Mouse (Mus musculus): ENCODE measurements around the gene Ppp1r16b. TPM values are rescaled to one million over a fixed set of nuclear protein-coding genes. Genes with fewer than 3 reads are reported as not detected.

The Ppp1r16b gene
- polyA plus RNA-seq, 1 experiment: 22.2 TPM

GRCm38 (mm10) chr2:158689060-158689459 is 23.9 kb downstream of the Ppp1r16b start:
- WGBS: 80% methylated on average over 5 of the region's 5 CpGs

GRCm38 (mm10) chr2:158689640-158690039 is 24.4 kb downstream of the Ppp1r16b start:
- no peaks in the 10 kb centered on the region for H3K36me3 ChIP-seq (ENCODE audit: control insufficient read depth, insufficient read depth, low read length)
- no peak overlapping the region for H3K4me3 ChIP-seq (ENCODE audit: insufficient read depth, low read depth, low read length)
- TF ChIP-seq POLR2A (IDR thresholded peaks at IDR 0.05; ENCODE audit: low read depth, low read length): no peak
- no peak for TF ChIP-seq CTCF (conservative IDR thresholded peaks at IDR 0.05; ENCODE audit: insufficient read depth, insufficient read length, low read depth, low read length)
- no peak for DNase-seq
- peaks cover 29% of the 10 kb centered on the region for H3K4me1 ChIP-seq (ENCODE audit: control insufficient read depth, insufficient read depth, low read length)
- H3K27ac ChIP-seq (ENCODE audit: insufficient read depth, low read depth, low read length): peak overlapping the region; percentile 52; the same call in 1 of the 2 replicates
- H3K27me3 ChIP-seq (replicated peaks; ENCODE audit: control insufficient read depth, insufficient read depth, low read length): no peaks in the 10 kb centered on the region
- WGBS: 61% methylated on average over 7 of the region's 7 CpGs

More at GRCm38 (mm10) chr2:158689060-158689459, 23.9 kb downstream of the Ppp1r16b start:
- DNase-seq: no peak
- no peaks in the 10 kb centered on the region for H3K27me3 ChIP-seq (replicated peaks; ENCODE audit: control insufficient read depth, insufficient read depth, low read length)
- H3K27ac ChIP-seq (ENCODE audit: insufficient read depth, low read depth, low read length): peak overlapping the region; percentile 52
- no peaks in the 10 kb centered on the region for H3K36me3 ChIP-seq (ENCODE audit: control insufficient read depth, insufficient read depth, low read length)
- H3K4me3 ChIP-seq (ENCODE audit: insufficient read depth, low read depth, low read length): no peak overlapping the region
- H3K4me1 ChIP-seq (ENCODE audit: control insufficient read depth, insufficient read depth, low read length): peaks cover 31% of the 10 kb centered on the region
- TF ChIP-seq POLR2A (IDR thresholded peaks at IDR 0.05; ENCODE audit: low read depth, low read length): no peak
- TF ChIP-seq CTCF (conservative IDR thresholded peaks at IDR 0.05; ENCODE audit: insufficient read depth, insufficient read length, low read depth, low read length): no peak

DNA sequence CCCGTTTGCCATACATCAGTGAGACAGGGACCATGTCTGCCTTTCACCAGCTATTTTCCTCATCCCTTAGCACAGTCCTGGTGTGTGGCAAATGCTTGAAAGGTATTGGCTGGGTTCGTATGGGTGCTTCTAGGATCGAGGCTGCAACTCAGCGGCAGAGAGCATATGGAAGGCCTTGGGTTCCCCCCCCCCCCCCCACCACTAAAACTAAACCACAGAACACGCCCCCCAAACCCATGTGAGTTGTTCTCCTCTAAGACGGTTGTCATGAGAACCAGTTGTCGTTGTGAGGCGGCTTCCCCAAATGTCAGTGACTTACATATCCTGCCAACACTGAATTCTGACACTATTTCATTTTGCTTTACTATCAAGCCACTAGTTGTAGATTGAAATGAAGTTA is 24.9 kb downstream of the Ppp1r16b start:
- TF ChIP-seq POLR2A (IDR thresholded peaks at IDR 0.05; ENCODE audit: low read depth, low read length) (no peak), CTCF (conservative IDR thresholded peaks at IDR 0.05; ENCODE audit: insufficient read depth, insufficient read length, low read depth, low read length) (no peak)
- Histone ChIP-seq H3K36me3 (ENCODE audit: control insufficient read depth, insufficient read depth, low read length) (no peaks in the 10 kb centered on the region), H3K4me3 (ENCODE audit: insufficient read depth, low read depth, low read length) (no peak overlapping the region), H3K27me3 (replicated peaks; ENCODE audit: control insufficient read depth, insufficient read depth, low read length) (no peaks in the 10 kb centered on the region), H3K4me1 (ENCODE audit: control insufficient read depth, insufficient read depth, low read length) (peaks cover 28% of the 10 kb centered on the region), H3K27ac (ENCODE audit: insufficient read depth, low read depth, low read length) (no peak overlapping the region)
- 68% methylated on average over 8 of the region's 8 CpGs for WGBS
- DNase-seq: no peak

- Histone ChIP-seq H3K36me3 (ENCODE audit: control insufficient read depth, insufficient read depth, low read length) (no peaks in the 10 kb centered on the region), H3K27me3 (replicated peaks; ENCODE audit: control insufficient read depth, insufficient read depth, low read length) (no peaks in the 10 kb centered on the region), H3K4me1 (ENCODE audit: control insufficient read depth, insufficient read depth, low read length) (peaks cover 18% of the 10 kb centered on the region), H3K27ac (ENCODE audit: insufficient read depth, low read depth, low read length) (no peak overlapping the region), H3K4me3 (ENCODE audit: insufficient read depth, low read depth, low read length) (no peak overlapping the region)
- 70% methylated on average over 6 of the region's 6 CpGs for WGBS
- TF ChIP-seq POLR2A (IDR thresholded peaks at IDR 0.05; ENCODE audit: low read depth, low read length) (no peak), CTCF (conservative IDR thresholded peaks at IDR 0.05; ENCODE audit: insufficient read depth, insufficient read length, low read depth, low read length) (no peak)
- DNase-seq: no peak
Observed at GRCm38 (mm10) chr2:158692191-158692590, 27.0 kb downstream of the Ppp1r16b start.

GRCm38 (mm10) chr2:158695811-158696210 is 30.6 kb downstream of the Ppp1r16b start:
- H3K36me3 ChIP-seq (ENCODE audit: control insufficient read depth, insufficient read depth, low read length): peaks cover 1% of the 10 kb centered on the region; the same call in 1 of the 2 replicates
- WGBS: 84% methylated on average over 27 of the region's 27 CpGs
- TF ChIP-seq POLR2A (IDR thresholded peaks at IDR 0.05; ENCODE audit: low read depth, low read length) (no peak), CTCF (conservative IDR thresholded peaks at IDR 0.05; ENCODE audit: insufficient read depth, insufficient read length, low read depth, low read length) (no peak)
- no peak for DNase-seq
- H3K4me3 ChIP-seq (ENCODE audit: insufficient read depth, low read depth, low read length): no peak overlapping the region
- H3K27me3 ChIP-seq (replicated peaks; ENCODE audit: control insufficient read depth, insufficient read depth, low read length): no peaks in the 10 kb centered on the region
- H3K27ac ChIP-seq (ENCODE audit: insufficient read depth, low read depth, low read length): no peak overlapping the region; the same call in 1 of the 2 replicates
- no peaks in the 10 kb centered on the region for H3K4me1 ChIP-seq (ENCODE audit: control insufficient read depth, insufficient read depth, low read length)

DNA sequence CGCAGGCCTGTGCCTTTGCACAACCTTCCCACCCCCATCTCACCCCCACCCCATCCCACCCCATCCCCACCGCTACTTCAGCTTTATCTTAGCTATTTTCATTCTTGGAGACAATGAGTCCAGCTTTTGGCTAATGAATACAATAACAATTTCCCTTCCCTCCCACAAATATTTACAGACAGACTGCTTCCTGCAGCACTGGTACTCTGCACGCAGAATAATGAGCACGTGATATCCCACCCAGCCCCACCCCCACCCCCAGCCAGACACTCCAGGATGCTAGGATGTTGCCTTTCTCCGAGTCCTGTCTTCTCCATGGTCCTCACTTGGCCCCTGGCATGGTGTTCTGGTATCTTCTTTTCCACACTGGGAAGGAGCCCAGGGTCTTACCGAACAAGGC is 31.3 kb downstream of the Ppp1r16b start:
- no peaks in the 10 kb centered on the region for H3K27me3 ChIP-seq (replicated peaks; ENCODE audit: control insufficient read depth, insufficient read depth, low read length)
- WGBS: 79% methylated on average over 6 of the region's 6 CpGs
- no peaks in the 10 kb centered on the region for H3K4me1 ChIP-seq (ENCODE audit: control insufficient read depth, insufficient read depth, low read length)
- H3K36me3 ChIP-seq (ENCODE audit: control insufficient read depth, insufficient read depth, low read length): peaks cover 1% of the 10 kb centered on the region; the same call in 1 of the 2 replicates
- no peak for TF ChIP-seq POLR2A (IDR thresholded peaks at IDR 0.05; ENCODE audit: low read depth, low read length)
- TF ChIP-seq CTCF (conservative IDR thresholded peaks at IDR 0.05; ENCODE audit: insufficient read depth, insufficient read length, low read depth, low read length): no peak
- H3K4me3 ChIP-seq (ENCODE audit: insufficient read depth, low read depth, low read length): no peak overlapping the region
- DNase-seq: peak; percentile 30
- H3K27ac ChIP-seq (ENCODE audit: insufficient read depth, low read depth, low read length): no peak overlapping the region

GRCm38 (mm10) chr2:158699908-158700307 is 34.7 kb downstream of the Ppp1r16b start:
- H3K36me3 ChIP-seq (ENCODE audit: control insufficient read depth, insufficient read depth, low read length): peaks cover 1% of the 10 kb centered on the region; the same call in 1 of the 2 replicates
- H3K27ac ChIP-seq (ENCODE audit: insufficient read depth, low read depth, low read length): no peak overlapping the region
- peak; percentile 32 for DNase-seq
- no peaks in the 10 kb centered on the region for H3K4me1 ChIP-seq (ENCODE audit: control insufficient read depth, insufficient read depth, low read length)
- H3K4me3 ChIP-seq (ENCODE audit: insufficient read depth, low read depth, low read length): no peak overlapping the region
- TF ChIP-seq CTCF (conservative IDR thresholded peaks at IDR 0.05; ENCODE audit: insufficient read depth, insufficient read length, low read depth, low read length) (no peak), POLR2A (IDR thresholded peaks at IDR 0.05; ENCODE audit: low read depth, low read length) (no peak)
- 65% methylated on average over 6 of the region's 6 CpGs for WGBS
- no peaks in the 10 kb centered on the region for H3K27me3 ChIP-seq (replicated peaks; ENCODE audit: control insufficient read depth, insufficient read depth, low read length)

All from kidney, adult 2 months (tissue).